Mouse (Mus musculus): ENCODE data around the gene Kcnab3. TPM values are rescaled to one million over a fixed set of nuclear protein-coding genes. Genes with fewer than 3 reads are reported as not detected.

Gene Kcnab3
- polyA plus RNA-seq, 1 experiment from 2014 or later, result 3.2 TPM

DNA sequence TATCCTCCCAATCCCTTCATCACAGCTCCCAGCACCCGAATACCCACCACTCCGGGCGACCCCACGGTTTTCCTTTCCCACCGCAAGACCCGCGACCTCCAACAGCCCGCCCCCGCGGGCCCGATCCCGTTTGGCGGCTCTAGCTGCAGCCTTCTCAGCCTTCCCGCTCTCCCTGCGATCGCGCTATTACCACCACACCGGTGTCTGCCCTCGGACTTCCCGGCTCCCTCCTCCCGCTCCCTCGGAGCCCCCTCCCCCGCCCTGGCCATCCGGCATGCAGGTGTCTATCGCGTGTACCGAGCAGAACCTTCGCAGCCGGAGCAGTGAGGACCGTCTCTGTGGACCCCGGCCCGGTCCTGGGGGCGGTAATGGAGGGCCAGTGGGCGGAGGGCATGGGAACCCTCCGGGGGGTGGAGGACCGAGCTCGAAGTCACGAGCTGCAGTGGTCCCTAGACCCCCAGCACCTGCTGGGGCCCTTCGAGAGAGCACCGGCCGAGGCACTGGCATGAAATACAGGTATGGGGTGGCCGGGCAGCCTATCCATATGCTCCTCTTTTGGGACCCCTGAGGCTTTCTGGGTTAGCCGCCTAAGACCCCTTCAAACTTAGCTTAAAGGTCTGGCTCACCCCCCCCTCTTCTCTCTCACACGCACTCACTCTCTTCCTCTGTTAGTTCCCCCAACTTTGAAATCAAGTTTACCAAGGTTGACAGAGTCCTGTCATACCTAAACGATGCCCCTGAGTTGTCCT, 524 bp downstream of the Kcnab3 start:
- H3K27ac ChIP-seq (ENCODE audit: low read depth, low read length), result no peak overlapping the region
- peak overlapping the region; percentile 53 for H3K9ac ChIP-seq (ENCODE audit: low read depth, low read length)
- H3K27me3 ChIP-seq (ENCODE audit: control insufficient read depth, insufficient read depth, low read length), result peaks cover 15% of the 10 kb centered on the region; the same call in 1 of the 2 replicates
- peak; percentile 33; the same call in 1 of the 2 replicates for ATAC-seq (ENCODE audit: low FRiP score, low TSS enrichment)
- peak overlapping the region; percentile 52 for H3K4me3 ChIP-seq (ENCODE audit: low read length)
- WGBS, result under 1% methylated on average over 45 of the region's 45 CpGs
- H3K9me3 ChIP-seq (ENCODE audit: control insufficient read depth, low read length), result no peaks in the 10 kb centered on the region
- peak overlapping the region; percentile 94 for H3K4me2 ChIP-seq (replicated peaks; ENCODE audit: low read depth, low read length)
- H3K4me1 ChIP-seq (ENCODE audit: control insufficient read depth, insufficient read depth, low read length), result peaks cover 23% of the 10 kb centered on the region
- H3K36me3 ChIP-seq (ENCODE audit: control insufficient read depth, insufficient read depth, low read length), result no peaks in the 10 kb centered on the region

- Histone ChIP-seq H3K9ac (ENCODE audit: low read depth, low read length) (no peak overlapping the region), H3K36me3 (ENCODE audit: control insufficient read depth, insufficient read depth, low read length) (no peaks in the 10 kb centered on the region), H3K4me3 (ENCODE audit: low read length) (peak overlapping the region; percentile 52; the same call in 1 of the 2 replicates), H3K4me2 (replicated peaks; ENCODE audit: low read depth, low read length) (peak overlapping the region; percentile 94; the same call in 1 of the 2 replicates), H3K9me3 (ENCODE audit: control insufficient read depth, low read length) (no peaks in the 10 kb centered on the region), H3K27ac (ENCODE audit: low read depth, low read length) (no peak overlapping the region), H3K4me1 (ENCODE audit: control insufficient read depth, insufficient read depth, low read length) (peaks cover 21% of the 10 kb centered on the region), H3K27me3 (ENCODE audit: control insufficient read depth, insufficient read depth, low read length) (peaks cover 15% of the 10 kb centered on the region; the same call in 1 of the 2 replicates)
- 13% methylated on average over 9 of the region's 9 CpGs for WGBS
- no peak for ATAC-seq (ENCODE audit: low FRiP score, low TSS enrichment)
Measured at GRCm38 (mm10) chr11:69327157-69327442, 1.0 kb downstream of the Kcnab3 start.

DNA sequence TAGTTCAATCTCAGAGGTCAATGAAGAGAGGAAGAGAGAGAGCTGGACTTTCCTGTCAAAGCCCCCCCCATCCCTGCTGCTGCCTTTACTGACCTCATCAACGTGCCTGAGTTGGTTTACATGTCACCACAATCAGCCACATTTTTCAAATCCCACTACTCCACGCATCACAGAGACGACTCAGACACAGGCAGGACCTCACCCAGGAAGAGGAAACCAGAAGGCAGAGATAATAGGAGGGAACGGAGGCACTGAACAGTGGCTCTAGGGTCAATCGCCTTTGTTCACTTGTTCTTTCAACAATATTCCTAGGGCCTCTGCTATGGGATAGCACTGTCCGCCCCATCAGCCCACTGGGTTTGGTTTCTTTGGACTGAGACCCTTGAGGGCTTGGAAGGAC, 1.6 kb downstream of the Kcnab3 start:
- Histone ChIP-seq H3K4me3 (ENCODE audit: low read length) (no peak overlapping the region), H3K36me3 (ENCODE audit: control insufficient read depth, insufficient read depth, low read length) (no peaks in the 10 kb centered on the region), H3K27me3 (ENCODE audit: control insufficient read depth, insufficient read depth, low read length) (peaks cover 15% of the 10 kb centered on the region; the same call in 1 of the 2 replicates), H3K9me3 (ENCODE audit: control insufficient read depth, low read length) (no peaks in the 10 kb centered on the region), H3K4me1 (ENCODE audit: control insufficient read depth, insufficient read depth, low read length) (peaks cover 21% of the 10 kb centered on the region), H3K27ac (ENCODE audit: low read depth, low read length) (no peak overlapping the region), H3K4me2 (replicated peaks; ENCODE audit: low read depth, low read length) (no peak overlapping the region), H3K9ac (ENCODE audit: low read depth, low read length) (no peak overlapping the region)
- WGBS, result 53% methylated on average over 6 of the region's 6 CpGs
- ATAC-seq (ENCODE audit: low FRiP score, low TSS enrichment), result no peak

GRCm38 (mm10) chr11:69328517-69328916, 2.5 kb downstream of the Kcnab3 start:
- Histone ChIP-seq H3K4me2 (replicated peaks; ENCODE audit: low read depth, low read length) (no peak overlapping the region), H3K9ac (ENCODE audit: low read depth, low read length) (no peak overlapping the region), H3K27ac (ENCODE audit: low read depth, low read length) (no peak overlapping the region), H3K4me1 (ENCODE audit: control insufficient read depth, insufficient read depth, low read length) (peaks cover 24% of the 10 kb centered on the region), H3K36me3 (ENCODE audit: control insufficient read depth, insufficient read depth, low read length) (no peaks in the 10 kb centered on the region), H3K9me3 (ENCODE audit: control insufficient read depth, low read length) (no peaks in the 10 kb centered on the region), H3K27me3 (ENCODE audit: control insufficient read depth, insufficient read depth, low read length) (peaks cover 15% of the 10 kb centered on the region; the same call in 1 of the 2 replicates), H3K4me3 (ENCODE audit: low read length) (no peak overlapping the region)
- WGBS, result 89% methylated on average over 6 of the region's 6 CpGs
- no peak for ATAC-seq (ENCODE audit: low FRiP score, low TSS enrichment)

- no peak overlapping the region for H3K4me2 ChIP-seq (replicated peaks; ENCODE audit: low read depth, low read length)
- H3K9ac ChIP-seq (ENCODE audit: low read depth, low read length), result no peak overlapping the region
- ATAC-seq (ENCODE audit: low FRiP score, low TSS enrichment), result no peak
- H3K27ac ChIP-seq (ENCODE audit: low read depth, low read length), result no peak overlapping the region
- no peaks in the 10 kb centered on the region for H3K36me3 ChIP-seq (ENCODE audit: control insufficient read depth, insufficient read depth, low read length)
- no peak overlapping the region for H3K4me3 ChIP-seq (ENCODE audit: low read length)
- H3K9me3 ChIP-seq (ENCODE audit: control insufficient read depth, low read length), result no peaks in the 10 kb centered on the region
- peaks cover 21% of the 10 kb centered on the region for H3K4me1 ChIP-seq (ENCODE audit: control insufficient read depth, insufficient read depth, low read length)
- 84% methylated on average over 6 of the region's 6 CpGs for whole genome bisulfite sequencing
- H3K27me3 ChIP-seq (ENCODE audit: control insufficient read depth, insufficient read depth, low read length), result peaks cover 15% of the 10 kb centered on the region; the same call in 1 of the 2 replicates
Measured at GRCm38 (mm10) chr11:69331152-69331551, 5.1 kb downstream of the Kcnab3 start.

- peak overlapping the region; percentile 48; the same call in 1 of the 2 replicates for H3K9ac ChIP-seq (ENCODE audit: low read depth, low read length)
- peak overlapping the region; percentile 54 for H3K4me2 ChIP-seq (replicated peaks; ENCODE audit: low read depth, low read length)
- peaks cover 10% of the 10 kb centered on the region; the same call in 1 of the 2 replicates for H3K27me3 ChIP-seq (ENCODE audit: control insufficient read depth, insufficient read depth, low read length)
- ATAC-seq (ENCODE audit: low FRiP score, low TSS enrichment), result peak; percentile 60
- no peaks in the 10 kb centered on the region for H3K9me3 ChIP-seq (ENCODE audit: control insufficient read depth, low read length)
- 1% methylated on average over 24 of the region's 24 CpGs for WGBS
- H3K27ac ChIP-seq (ENCODE audit: low read depth, low read length), result peak overlapping the region; percentile 63; the same call in 1 of the 2 replicates
- peaks cover 16% of the 10 kb centered on the region for H3K4me1 ChIP-seq (ENCODE audit: control insufficient read depth, insufficient read depth, low read length)
- H3K4me3 ChIP-seq (ENCODE audit: low read length), result peak overlapping the region; percentile 39
- no peaks in the 10 kb centered on the region for H3K36me3 ChIP-seq (ENCODE audit: control insufficient read depth, insufficient read depth, low read length)
Measured at GRCm38 (mm10) chr11:69331929-69332405, 5.9 kb downstream of the Kcnab3 start.

GRCm38 (mm10) chr11:69332713-69333253, 6.7 kb downstream of the Kcnab3 start:
- H3K27me3 ChIP-seq (ENCODE audit: control insufficient read depth, insufficient read depth, low read length), result peaks cover 2% of the 10 kb centered on the region; the same call in 1 of the 2 replicates
- peak overlapping the region; percentile 54 for H3K4me2 ChIP-seq (replicated peaks; ENCODE audit: low read depth, low read length)
- no peaks in the 10 kb centered on the region for H3K36me3 ChIP-seq (ENCODE audit: control insufficient read depth, insufficient read depth, low read length)
- ATAC-seq (ENCODE audit: low FRiP score, low TSS enrichment), result no peak
- H3K4me3 ChIP-seq (ENCODE audit: low read length), result peak overlapping the region; percentile 39; the same call in 1 of the 2 replicates
- peaks cover 16% of the 10 kb centered on the region for H3K4me1 ChIP-seq (ENCODE audit: control insufficient read depth, insufficient read depth, low read length)
- WGBS, result 15% methylated on average over 8 of the region's 8 CpGs
- H3K27ac ChIP-seq (ENCODE audit: low read depth, low read length), result peak overlapping the region; percentile 63
- H3K9ac ChIP-seq (ENCODE audit: low read depth, low read length), result peak overlapping the region; percentile 48; the same call in 1 of the 2 replicates
- no peaks in the 10 kb centered on the region for H3K9me3 ChIP-seq (ENCODE audit: control insufficient read depth, low read length)

DNA sequence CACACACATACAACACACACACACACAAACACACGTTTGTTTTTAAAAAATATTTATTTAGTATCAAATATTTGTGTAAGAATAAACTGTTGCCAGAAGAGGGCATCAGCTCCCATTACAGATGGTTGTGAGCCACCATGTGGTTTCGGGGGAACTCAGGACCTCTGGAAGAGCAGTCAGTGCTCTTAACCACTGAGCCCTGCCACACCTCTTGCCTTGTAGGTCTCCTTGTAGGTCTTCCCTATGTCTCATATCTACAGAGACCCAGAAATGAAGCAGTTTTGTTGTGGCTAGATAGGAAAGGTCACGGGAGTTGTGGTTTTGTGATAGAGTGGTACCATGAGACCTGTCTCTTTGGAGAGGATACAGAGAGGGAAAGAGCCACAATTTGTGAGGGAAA, 7.9 kb downstream of the Kcnab3 start:
- Histone ChIP-seq H3K27ac (ENCODE audit: low read depth, low read length) (no peak overlapping the region), H3K4me3 (ENCODE audit: low read length) (no peak overlapping the region), H3K9ac (ENCODE audit: low read depth, low read length) (no peak overlapping the region), H3K36me3 (ENCODE audit: control insufficient read depth, insufficient read depth, low read length) (no peaks in the 10 kb centered on the region), H3K27me3 (ENCODE audit: control insufficient read depth, insufficient read depth, low read length) (no peaks in the 10 kb centered on the region), H3K4me1 (ENCODE audit: control insufficient read depth, insufficient read depth, low read length) (peaks cover 16% of the 10 kb centered on the region), H3K9me3 (ENCODE audit: control insufficient read depth, low read length) (no peaks in the 10 kb centered on the region), H3K4me2 (replicated peaks; ENCODE audit: low read depth, low read length) (no peak overlapping the region)
- WGBS, result 66% methylated on average over 3 of the region's 3 CpGs
- no peak for ATAC-seq (ENCODE audit: low FRiP score, low TSS enrichment)

- Histone ChIP-seq H3K4me1 (ENCODE audit: control insufficient read depth, insufficient read depth, low read length) (peaks cover 16% of the 10 kb centered on the region), H3K4me2 (replicated peaks; ENCODE audit: low read depth, low read length) (no peak overlapping the region), H3K27me3 (ENCODE audit: control insufficient read depth, insufficient read depth, low read length) (no peaks in the 10 kb centered on the region), H3K9me3 (ENCODE audit: control insufficient read depth, low read length) (no peaks in the 10 kb centered on the region), H3K4me3 (ENCODE audit: low read length) (no peak overlapping the region), H3K9ac (ENCODE audit: low read depth, low read length) (no peak overlapping the region), H3K27ac (ENCODE audit: low read depth, low read length) (no peak overlapping the region), H3K36me3 (ENCODE audit: control insufficient read depth, insufficient read depth, low read length) (no peaks in the 10 kb centered on the region)
- WGBS, result 59% methylated on average over 4 of the region's 4 CpGs
- ATAC-seq (ENCODE audit: low FRiP score, low TSS enrichment), result no peak
Measured at GRCm38 (mm10) chr11:69334796-69335195, 8.7 kb downstream of the Kcnab3 start.

Measured in kidney, embryonic 14.5 days (tissue).